Mouse (Mus musculus): Measurements from ENCODE around the gene Gm45140. TPM values are rescaled to one million over a fixed set of nuclear protein-coding genes. Genes with fewer than 3 reads are reported as not detected.

Gene Gm45140
- total RNA-seq, 1 experiment: 2.6 TPM

DNA sequence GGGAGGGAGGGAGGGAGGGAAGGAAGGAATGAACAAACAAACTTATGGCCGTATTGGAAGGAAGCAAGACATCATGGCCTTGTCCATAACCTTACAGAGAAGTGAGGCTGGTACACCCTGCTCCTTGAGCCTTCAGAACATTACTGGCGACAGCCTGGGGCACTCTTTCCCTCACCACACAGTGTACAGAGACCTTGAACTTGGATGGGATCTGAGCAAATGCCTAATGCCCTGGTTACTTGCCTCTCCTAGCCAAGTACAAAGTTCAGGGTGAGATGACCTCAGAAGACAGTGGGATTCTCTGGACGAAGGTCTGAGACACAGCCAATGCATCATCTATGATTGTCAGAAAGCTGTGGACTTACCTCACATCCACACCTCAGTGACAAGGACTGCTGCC lies 75.7 kb downstream of the Gm45140 start:
- Histone ChIP-seq H3K27ac (ENCODE audit: insufficient read depth, low read depth, low read length, poor library complexity, severe bottlenecking) (no peak overlapping the region), H3K9ac (ENCODE audit: insufficient read depth, low read depth, low read length, poor library complexity, severe bottlenecking) (no peak overlapping the region), H3K4me1 (ENCODE audit: control insufficient read depth in 2 of 2, insufficient read depth in 2 of 2, low read length in 2 of 2, poor library complexity in 1 of 2) (no peaks in the 10 kb centered on the region), H3K9me3 (ENCODE audit: control insufficient read depth, insufficient read depth, low read depth, low read length) (no peaks in the 10 kb centered on the region), H3K4me3 (ENCODE audit: insufficient read depth in 1 of 2, low read depth in 1 of 2, low read length in 2 of 2, poor library complexity in 1 of 2, severe bottlenecking in 1 of 2) (no peak overlapping the region), H3K36me3 (ENCODE audit: control insufficient read depth, insufficient read depth, low read length, poor library complexity, severe bottlenecking) (no peaks in the 10 kb centered on the region)
- in situ Hi-C loops (cut with MboI; ENCODE audit: low sequenced_read_pairs in 2 of 2, unreplicated experiment in 2 of 2): no loop called here
- no peak for DNase-seq (ENCODE audit: low read depth, low spot score)
- TF ChIP-seq ZNF384 (IDR thresholded peaks at IDR 0.05; ENCODE audit: low read depth, low read length) (no peak), ZC3H11A (IDR thresholded peaks at IDR 0.05; ENCODE audit: borderline replicate concordance, low read depth, low read length) (no peak), HCFC1 (IDR thresholded peaks at IDR 0.05; ENCODE audit: borderline replicate concordance, insufficient read depth, low read length) (no peak), MAFK (IDR thresholded peaks at IDR 0.05; ENCODE audit: insufficient read depth, low read depth, low read length) (no peak), CHD2 (IDR thresholded peaks at IDR 0.05; ENCODE audit: low read depth, low read length) (no peak)

- H3K4me3 ChIP-seq (ENCODE audit: insufficient read depth in 1 of 2, low read depth in 1 of 2, low read length in 2 of 2, poor library complexity in 1 of 2, severe bottlenecking in 1 of 2): no peak overlapping the region
- no peaks in the 10 kb centered on the region for H3K4me1 ChIP-seq (ENCODE audit: control insufficient read depth in 2 of 2, insufficient read depth in 2 of 2, low read length in 2 of 2, poor library complexity in 1 of 2)
- no peak overlapping the region for H3K27ac ChIP-seq (ENCODE audit: insufficient read depth, low read depth, low read length, poor library complexity, severe bottlenecking)
- in situ Hi-C loops (cut with MboI; ENCODE audit: low sequenced_read_pairs in 2 of 2, unreplicated experiment in 2 of 2): no loop called here
- no peaks in the 10 kb centered on the region for H3K9me3 ChIP-seq (ENCODE audit: control insufficient read depth, insufficient read depth, low read depth, low read length)
- H3K9ac ChIP-seq (ENCODE audit: insufficient read depth, low read depth, low read length, poor library complexity, severe bottlenecking): no peak overlapping the region
- TF ChIP-seq ZC3H11A (IDR thresholded peaks at IDR 0.05; ENCODE audit: borderline replicate concordance, low read depth, low read length): no peak
- no peak for TF ChIP-seq MAFK (IDR thresholded peaks at IDR 0.05; ENCODE audit: insufficient read depth, low read depth, low read length)
- TF ChIP-seq HCFC1 (IDR thresholded peaks at IDR 0.05; ENCODE audit: borderline replicate concordance, insufficient read depth, low read length): no peak
- TF ChIP-seq ZNF384 (IDR thresholded peaks at IDR 0.05; ENCODE audit: low read depth, low read length): no peak
- no peak for TF ChIP-seq CHD2 (IDR thresholded peaks at IDR 0.05; ENCODE audit: low read depth, low read length)
- no peak for DNase-seq (ENCODE audit: low read depth, low spot score)
- H3K36me3 ChIP-seq (ENCODE audit: control insufficient read depth, insufficient read depth, low read length, poor library complexity, severe bottlenecking): no peaks in the 10 kb centered on the region
Measured at GRCm38 (mm10) chr6:87759404-87759803, 76.2 kb downstream of the Gm45140 start.

GRCm38 (mm10) chr6:87756896-87757295 lies 78.7 kb downstream of the Gm45140 start:
- H3K4me3 ChIP-seq (ENCODE audit: insufficient read depth in 1 of 2, low read depth in 1 of 2, low read length in 2 of 2, poor library complexity in 1 of 2, severe bottlenecking in 1 of 2): no peak overlapping the region
- in situ Hi-C loops (cut with MboI; ENCODE audit: low sequenced_read_pairs in 2 of 2, unreplicated experiment in 2 of 2): no loop called here
- no peaks in the 10 kb centered on the region for H3K9me3 ChIP-seq (ENCODE audit: control insufficient read depth, insufficient read depth, low read depth, low read length)
- H3K27ac ChIP-seq (ENCODE audit: insufficient read depth, low read depth, low read length, poor library complexity, severe bottlenecking): no peak overlapping the region
- no peak for DNase-seq (ENCODE audit: low read depth, low spot score)
- no peak for TF ChIP-seq HCFC1 (IDR thresholded peaks at IDR 0.05; ENCODE audit: borderline replicate concordance, insufficient read depth, low read length)
- no peak for TF ChIP-seq MAFK (IDR thresholded peaks at IDR 0.05; ENCODE audit: insufficient read depth, low read depth, low read length)
- no peak for TF ChIP-seq ZNF384 (IDR thresholded peaks at IDR 0.05; ENCODE audit: low read depth, low read length)
- TF ChIP-seq CHD2 (IDR thresholded peaks at IDR 0.05; ENCODE audit: low read depth, low read length): no peak
- TF ChIP-seq ZC3H11A (IDR thresholded peaks at IDR 0.05; ENCODE audit: borderline replicate concordance, low read depth, low read length): no peak
- no peak overlapping the region for H3K9ac ChIP-seq (ENCODE audit: insufficient read depth, low read depth, low read length, poor library complexity, severe bottlenecking)
- H3K4me1 ChIP-seq (ENCODE audit: control insufficient read depth in 2 of 2, insufficient read depth in 2 of 2, low read length in 2 of 2, poor library complexity in 1 of 2): no peaks in the 10 kb centered on the region
- H3K36me3 ChIP-seq (ENCODE audit: control insufficient read depth, insufficient read depth, low read length, poor library complexity, severe bottlenecking): no peaks in the 10 kb centered on the region

GRCm38 (mm10) chr6:87755196-87755595 lies 80.4 kb downstream of the Gm45140 start:
- H3K4me3 ChIP-seq (ENCODE audit: insufficient read depth in 1 of 2, low read depth in 1 of 2, low read length in 2 of 2, poor library complexity in 1 of 2, severe bottlenecking in 1 of 2): no peak overlapping the region
- no peaks in the 10 kb centered on the region for H3K9me3 ChIP-seq (ENCODE audit: control insufficient read depth, insufficient read depth, low read depth, low read length)
- in situ Hi-C loops (cut with MboI; ENCODE audit: low sequenced_read_pairs in 2 of 2, unreplicated experiment in 2 of 2): no loop called here
- no peak overlapping the region for H3K27ac ChIP-seq (ENCODE audit: insufficient read depth, low read depth, low read length, poor library complexity, severe bottlenecking)
- DNase-seq (ENCODE audit: low read depth, low spot score): no peak
- no peaks in the 10 kb centered on the region for H3K4me1 ChIP-seq (ENCODE audit: control insufficient read depth in 2 of 2, insufficient read depth in 2 of 2, low read length in 2 of 2, poor library complexity in 1 of 2)
- H3K9ac ChIP-seq (ENCODE audit: insufficient read depth, low read depth, low read length, poor library complexity, severe bottlenecking): no peak overlapping the region
- TF ChIP-seq ZNF384 (IDR thresholded peaks at IDR 0.05; ENCODE audit: low read depth, low read length): no peak
- no peak for TF ChIP-seq ZC3H11A (IDR thresholded peaks at IDR 0.05; ENCODE audit: borderline replicate concordance, low read depth, low read length)
- TF ChIP-seq MAFK (IDR thresholded peaks at IDR 0.05; ENCODE audit: insufficient read depth, low read depth, low read length): no peak
- no peak for TF ChIP-seq CHD2 (IDR thresholded peaks at IDR 0.05; ENCODE audit: low read depth, low read length)
- TF ChIP-seq HCFC1 (IDR thresholded peaks at IDR 0.05; ENCODE audit: borderline replicate concordance, insufficient read depth, low read length): no peak
- H3K36me3 ChIP-seq (ENCODE audit: control insufficient read depth, insufficient read depth, low read length, poor library complexity, severe bottlenecking): no peaks in the 10 kb centered on the region

- H3K4me3 ChIP-seq (ENCODE audit: insufficient read depth in 1 of 2, low read depth in 1 of 2, low read length in 2 of 2, poor library complexity in 1 of 2, severe bottlenecking in 1 of 2): no peak overlapping the region
- TF ChIP-seq ZC3H11A (IDR thresholded peaks at IDR 0.05; ENCODE audit: borderline replicate concordance, low read depth, low read length): no peak
- no peak for TF ChIP-seq CHD2 (IDR thresholded peaks at IDR 0.05; ENCODE audit: low read depth, low read length)
- TF ChIP-seq ZNF384 (IDR thresholded peaks at IDR 0.05; ENCODE audit: low read depth, low read length): no peak
- no peak for TF ChIP-seq MAFK (IDR thresholded peaks at IDR 0.05; ENCODE audit: insufficient read depth, low read depth, low read length)
- no peak for TF ChIP-seq HCFC1 (IDR thresholded peaks at IDR 0.05; ENCODE audit: borderline replicate concordance, insufficient read depth, low read length)
- H3K27ac ChIP-seq (ENCODE audit: insufficient read depth, low read depth, low read length, poor library complexity, severe bottlenecking): no peak overlapping the region
- DNase-seq (ENCODE audit: low read depth, low spot score): no peak
- H3K4me1 ChIP-seq (ENCODE audit: control insufficient read depth in 2 of 2, insufficient read depth in 2 of 2, low read length in 2 of 2, poor library complexity in 1 of 2): no peaks in the 10 kb centered on the region
- no peaks in the 10 kb centered on the region for H3K9me3 ChIP-seq (ENCODE audit: control insufficient read depth, insufficient read depth, low read depth, low read length)
- H3K36me3 ChIP-seq (ENCODE audit: control insufficient read depth, insufficient read depth, low read length, poor library complexity, severe bottlenecking): no peaks in the 10 kb centered on the region
- in situ Hi-C loops (cut with MboI; ENCODE audit: low sequenced_read_pairs in 2 of 2, unreplicated experiment in 2 of 2): no loop called here
- H3K9ac ChIP-seq (ENCODE audit: insufficient read depth, low read depth, low read length, poor library complexity, severe bottlenecking): no peak overlapping the region
Measured at GRCm38 (mm10) chr6:87751574-87751973, 84.0 kb downstream of the Gm45140 start.
